Mouse (Mus musculus) cortical plate, adult 2 months (tissue): ENCODE results near the gene Zfp879.

Experiments used
- CTCF ChIP-seq: fragments of 200-500 bp; IDR thresholded peaks from 2 replicates; pipeline ENCODE4 v1.5.1; 2011; ENCODE audit warnings: mild to moderate bottlenecking, control low read depth, low read length; ENCODE audit not compliant: insufficient read depth; ENCODE audit errors: extremely low read depth
- POLR2A ChIP-seq: fragments of 200-500 bp; IDR thresholded peaks from 2 replicates; pipeline ENCODE4 v1.6.1; 2011; ENCODE audit warnings: mild to moderate bottlenecking, low read length, control low read depth; ENCODE audit not compliant: insufficient read depth; ENCODE audit errors: extremely low read depth

DNA sequence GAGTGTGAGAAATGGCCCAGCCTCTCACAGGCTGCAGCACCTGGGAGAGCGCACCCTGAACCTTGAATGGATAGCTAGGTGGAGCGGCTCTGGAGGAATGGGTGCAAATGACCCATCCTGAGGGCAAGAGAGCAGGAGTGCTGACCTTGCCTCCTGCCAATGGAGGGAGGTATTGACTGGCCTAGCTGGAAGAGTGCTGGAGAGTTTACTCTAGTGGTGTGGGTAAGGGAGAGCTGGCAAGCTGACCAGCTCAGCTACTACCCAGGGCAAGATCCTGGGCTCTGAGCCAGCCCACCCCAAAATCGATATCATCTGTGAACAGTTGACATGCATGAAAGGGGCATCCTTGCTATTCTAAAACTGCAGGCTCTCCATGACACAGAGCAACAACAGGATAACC, 4.6 kb upstream of the Zfp879 start:
- TF ChIP-seq CTCF (no peak), POLR2A (no peak)
